Mouse (Mus musculus) liver, embryonic 16.5 days (tissue): ENCODE measurements around the gene Acap2. TPM values are rescaled to one million over a fixed set of nuclear protein-coding genes. Genes with fewer than 3 reads are reported as not detected.

ENCODE experiments used
- ATAC-seq: fragments of 200-750 bp; cut with Nextera tagmentation; 2 replicates; pipeline ENCODE4 v1.8.0; 2017; ENCODE audit warnings: low read depth, mild to moderate bottlenecking, moderate number of reproducible peaks, moderate library complexity
- H3K27ac ChIP-seq: fragments of 300-500 bp; sonication (generic); 2 replicates; pipeline ENCODE4 v1.5.1; 2014; ENCODE audit warnings: mild to moderate bottlenecking, low read length
- H3K27me3 ChIP-seq: fragments of 300-500 bp; sonication (generic); 2 replicates; pipeline ENCODE4 v1.6.1; 2014; ENCODE audit warnings: low read depth, low read length, mixed read lengths; ENCODE audit not compliant: control insufficient read depth, insufficient read depth
- H3K36me3 ChIP-seq: fragments of 300-500 bp; sonication (generic); 2 replicates; pipeline ENCODE4 v1.6.1; 2014; ENCODE audit warnings: mild to moderate bottlenecking; ENCODE audit not compliant: control insufficient read depth, insufficient read depth
- H3K4me1 ChIP-seq: fragments of 300-500 bp; sonication (generic); 2 replicates; pipeline ENCODE4 v1.6.1; 2014; ENCODE audit warnings: low read depth, low read length, mixed read lengths; ENCODE audit not compliant: control insufficient read depth
- H3K4me2 ChIP-seq: fragments of 300-500 bp; sonication (generic); 2 replicates; pipeline ENCODE4 v1.6.1; 2014; ENCODE audit warnings: low read depth, low read length, mixed read lengths
- H3K4me3 ChIP-seq: fragments of 300-500 bp; sonication (generic); 2 replicates; pipeline ENCODE4 v1.5.1; 2014; ENCODE audit warnings: low read depth, mild to moderate bottlenecking, low read length
- H3K9ac ChIP-seq: fragments of 300-500 bp; sonication (generic); 2 replicates; pipeline ENCODE4 v1.6.1; 2014; ENCODE audit warnings: low read depth, low read length
- H3K9me3 ChIP-seq: fragments of 300-500 bp; sonication (generic); replicated peaks from 2 replicates; pipeline ENCODE4 v1.6.1; 2016; ENCODE audit warnings: low read length; ENCODE audit not compliant: control insufficient read depth
- WGBS: fragments of 180-500 bp; shearing (Covaris S2); extraction: QIAGEN DNeasy Blood & Tissue Kit; methylation state at CpG from one replicate; pipeline ENCODE4 v1.1.7; 2014; ENCODE audit not compliant: insufficient replicate concordance; 5-methylcytosine and 5-hydroxymethylcytosine counted together
- polyA plus RNA-seq: library from polyadenylated mRNA; unstranded; fragments of >200 nt; fragmentation: Nextera tagmentation; extraction: Ambion mirVana; gene quantifications from 2 replicates; pipeline ENCODE4 v1.2.1, GENCODE M21; 2015

Acap2 gene
- polyA plus RNA-seq, 1 experiment from 2014 or later: 5.6 TPM

- 48% methylated on average over 7 of the region's 7 CpGs for WGBS
- no peak overlapping the region for H3K27ac ChIP-seq
- H3K4me3 ChIP-seq: no peak overlapping the region
- ATAC-seq: no peak
- no peaks in the 10 kb centered on the region for H3K36me3 ChIP-seq
- no peak overlapping the region for H3K4me2 ChIP-seq
- H3K27me3 ChIP-seq: no peaks in the 10 kb centered on the region
- peaks cover 11% of the 10 kb centered on the region for H3K4me1 ChIP-seq
- no peaks in the 10 kb centered on the region for H3K9me3 ChIP-seq
- no peak overlapping the region for H3K9ac ChIP-seq
Measured at GRCm38 (mm10) chr16:31167934-31168333, 33.1 kb downstream of the Acap2 start.

- no peaks in the 10 kb centered on the region for H3K27me3 ChIP-seq
- no peak overlapping the region for H3K27ac ChIP-seq
Measured at GRCm38 (mm10) chr16:31167017-31167887, 33.8 kb downstream of the Acap2 start.

GRCm38 (mm10) chr16:31165907-31166306, 35.1 kb downstream of the Acap2 start:
- Histone ChIP-seq H3K4me2 (no peak overlapping the region), H3K27me3 (no peaks in the 10 kb centered on the region), H3K4me3 (no peak overlapping the region), H3K36me3 (no peaks in the 10 kb centered on the region), H3K9me3 (no peaks in the 10 kb centered on the region), H3K27ac (no peak overlapping the region), H3K4me1 (peaks cover 7% of the 10 kb centered on the region), H3K9ac (no peak overlapping the region)
- ATAC-seq: no peak
- 60% methylated on average over 4 of the region's 4 CpGs for WGBS

More at GRCm38 (mm10) chr16:31167017-31167887, 33.8 kb downstream of the Acap2 start:
- Histone ChIP-seq H3K4me3 (no peak overlapping the region), H3K36me3 (no peaks in the 10 kb centered on the region), H3K9ac (no peak overlapping the region), H3K4me2 (no peak overlapping the region), H3K4me1 (peaks cover 7% of the 10 kb centered on the region), H3K9me3 (no peaks in the 10 kb centered on the region)
- 48% methylated on average over 10 of the region's 10 CpGs for WGBS
- no peak for ATAC-seq

GRCm38 (mm10) chr16:31165467-31165866, 35.6 kb downstream of the Acap2 start:
- Histone ChIP-seq H3K27me3 (no peaks in the 10 kb centered on the region), H3K36me3 (no peaks in the 10 kb centered on the region), H3K27ac (no peak overlapping the region), H3K4me2 (no peak overlapping the region), H3K9ac (no peak overlapping the region), H3K4me3 (no peak overlapping the region), H3K9me3 (no peaks in the 10 kb centered on the region), H3K4me1 (peaks cover 7% of the 10 kb centered on the region)
- 69% methylated on average over 4 of the region's 4 CpGs for WGBS
- no peak for ATAC-seq

- Histone ChIP-seq H3K9me3 (no peaks in the 10 kb centered on the region), H3K9ac (no peak overlapping the region), H3K4me1 (peaks cover 7% of the 10 kb centered on the region), H3K4me3 (no peak overlapping the region), H3K4me2 (no peak overlapping the region), H3K27ac (no peak overlapping the region), H3K27me3 (no peaks in the 10 kb centered on the region), H3K36me3 (no peaks in the 10 kb centered on the region)
- 63% methylated on average over 4 of the region's 4 CpGs for WGBS
- no peak for ATAC-seq
Measured at GRCm38 (mm10) chr16:31164125-31164524, 36.9 kb downstream of the Acap2 start.

- Histone ChIP-seq H3K4me2 (no peak overlapping the region), H3K9me3 (0 out of 2 replicates have a peak, but pooled peaks cover 2% of the 10 kb centered on the region), H3K4me1 (no peaks in the 10 kb centered on the region), H3K4me3 (no peak overlapping the region), H3K9ac (no peak overlapping the region), H3K36me3 (peaks cover 18% of the 10 kb centered on the region), H3K27ac (no peak overlapping the region), H3K27me3 (no peaks in the 10 kb centered on the region)
- 74% methylated on average over 6 of the region's 6 CpGs for WGBS
- no peak for ATAC-seq
Measured at GRCm38 (mm10) chr16:31160486-31160885, 40.6 kb downstream of the Acap2 start.

GRCm38 (mm10) chr16:31159491-31159890, 41.6 kb downstream of the Acap2 start:
- no peak for ATAC-seq
- H3K9ac ChIP-seq: no peak overlapping the region
- 63% methylated on average over 2 of the region's 2 CpGs for WGBS

GRCm38 (mm10) chr16:31149841-31150240, 51.2 kb downstream of the Acap2 start:
- H3K4me1 ChIP-seq: no peaks in the 10 kb centered on the region
- no peak overlapping the region for H3K9ac ChIP-seq
- ATAC-seq: no peak
- 75% methylated on average over 4 of the region's 4 CpGs for WGBS
- H3K4me2 ChIP-seq: no peak overlapping the region
- H3K9me3 ChIP-seq: no peaks in the 10 kb centered on the region
- peaks cover 1% of the 10 kb centered on the region for H3K36me3 ChIP-seq
- H3K4me3 ChIP-seq: no peak overlapping the region
- H3K27me3 ChIP-seq: no peaks in the 10 kb centered on the region
- H3K27ac ChIP-seq: no peak overlapping the region

More at GRCm38 (mm10) chr16:31159491-31159890, 41.6 kb downstream of the Acap2 start:
- H3K4me2 ChIP-seq: no peak overlapping the region
- no peaks in the 10 kb centered on the region for H3K4me1 ChIP-seq
- H3K36me3 ChIP-seq: peaks cover 25% of the 10 kb centered on the region
- H3K27ac ChIP-seq: no peak overlapping the region
- no peak overlapping the region for H3K4me3 ChIP-seq
- H3K27me3 ChIP-seq: no peaks in the 10 kb centered on the region
- H3K9me3 ChIP-seq: 0 out of 2 replicates have a peak, but pooled peaks cover 2% of the 10 kb centered on the region

- WGBS: 71% methylated on average over 6 of the region's 6 CpGs
- Histone ChIP-seq H3K9ac (no peak overlapping the region), H3K4me2 (no peak overlapping the region), H3K4me3 (no peak overlapping the region), H3K9me3 (no peaks in the 10 kb centered on the region), H3K27ac (no peak overlapping the region), H3K27me3 (no peaks in the 10 kb centered on the region), H3K36me3 (no peaks in the 10 kb centered on the region; the same call in 1 of the 2 replicates), H3K4me1 (no peaks in the 10 kb centered on the region)
- ATAC-seq: no peak
Measured at GRCm38 (mm10) chr16:31148891-31149290, 52.2 kb downstream of the Acap2 start.
